Mouse (Mus musculus) kidney, adult 2 months (tissue): Measurements from ENCODE around the gene Thumpd3.

Experiments used
- CTCF ChIP-seq: fragments of 200-500 bp; conservative IDR thresholded peaks from 2 replicates; pipeline ENCODE4 v1.5.1; 2011; ENCODE audit warnings: low read depth, mild to moderate bottlenecking, control low read depth, low read length, moderate library complexity, mixed read lengths; ENCODE audit not compliant: insufficient read depth, insufficient read length
- POLR2A ChIP-seq: fragments of 200-500 bp; IDR thresholded peaks from one replicate; pipeline ENCODE4 v1.6.1; 2011; ENCODE audit warnings: low read depth, low read length, control low read depth

DNA sequence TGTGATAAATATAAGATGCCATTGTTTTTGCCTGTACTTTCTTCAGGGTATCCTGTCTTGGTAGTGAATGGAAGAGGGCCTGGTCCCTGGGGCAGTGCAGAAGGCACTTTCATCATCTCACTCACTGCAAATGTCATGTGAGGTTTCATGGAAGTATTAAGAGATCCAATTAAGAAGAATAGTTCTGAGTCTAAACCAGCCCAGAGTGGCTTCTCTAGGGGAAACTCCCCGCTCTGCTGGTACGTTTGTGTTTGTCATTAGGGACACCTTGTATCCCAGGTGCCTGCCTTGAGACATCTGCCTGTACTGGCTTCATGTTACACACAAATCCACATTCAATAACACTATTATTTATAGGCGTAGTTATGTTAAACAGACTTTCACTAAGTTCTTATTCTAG, 63.4 kb downstream of the Thumpd3 start:
- no peak for TF ChIP-seq CTCF
- TF ChIP-seq POLR2A: no peak
